Mouse (Mus musculus): ENCODE measurements at regions not wholly inside any gene's neighbourhood (a gene's known extent, or its start where the extent isn't known, plus 50 kb on each side); places are given as distances from the start of the nearest gene placed in this dataset.
A peak's percentile ranks its signal among the peaks of the same experiment; 100 is the strongest.

DNA sequence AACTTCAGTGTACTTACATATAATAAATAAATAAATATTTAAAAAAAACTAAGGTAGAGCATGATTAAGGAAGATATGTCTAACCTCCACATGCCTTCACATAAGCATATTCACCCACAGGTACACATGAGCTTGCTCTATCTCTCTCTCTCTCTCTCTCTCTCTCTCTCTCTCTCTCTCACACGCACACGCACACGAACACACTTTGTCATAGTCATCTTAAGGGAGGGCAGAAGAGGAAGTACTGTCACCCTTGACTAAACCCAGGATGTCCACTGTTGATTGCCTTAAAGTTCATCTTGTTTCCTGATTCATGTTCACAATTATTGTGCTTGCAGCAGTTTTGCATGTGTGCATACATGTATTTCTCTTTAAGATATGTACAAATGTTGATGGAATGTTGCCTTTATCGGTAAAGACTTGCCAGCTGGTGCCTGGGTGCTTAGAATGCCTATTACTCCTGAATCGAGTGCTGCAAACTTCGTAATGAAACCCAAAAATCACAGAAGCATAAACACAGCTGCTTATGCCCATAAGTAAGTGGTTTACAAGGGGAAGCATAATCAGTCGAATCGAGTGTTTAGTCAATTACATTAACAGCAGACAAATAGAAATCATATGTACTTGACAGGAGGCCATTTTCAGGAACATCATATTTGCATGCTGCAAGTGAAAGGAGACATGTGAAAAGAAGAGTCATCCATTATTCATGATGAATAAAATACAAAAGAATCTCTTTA lies 84.3 kb downstream of the Tmem168 start:
- peak in 1 of 2 experiments; percentile 2 for DNase-seq (ENCODE audit: low spot score in 2 of 2)

DNA sequence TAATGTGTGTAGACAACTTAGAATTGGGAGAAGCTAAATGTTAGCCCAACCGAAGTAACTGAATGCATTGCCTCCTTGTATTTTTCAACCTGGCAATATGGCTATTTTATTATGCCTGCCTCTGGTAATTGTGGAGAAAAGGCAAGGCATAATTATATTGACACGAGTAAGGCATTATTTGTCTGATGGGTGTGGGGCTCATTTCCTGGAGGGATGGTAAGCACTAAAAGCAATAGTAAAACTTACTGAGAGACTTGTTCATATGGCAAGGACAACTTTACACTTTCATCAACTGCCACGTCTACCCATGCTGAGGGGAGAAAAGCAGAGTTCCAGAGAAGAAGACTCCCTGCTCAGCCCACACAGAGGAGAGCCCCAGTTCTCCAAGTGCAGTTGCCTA lies 93.8 kb downstream of the Tmem168 start:
- no peak for DNase-seq (ENCODE audit: low spot score in 2 of 2)

DNA sequence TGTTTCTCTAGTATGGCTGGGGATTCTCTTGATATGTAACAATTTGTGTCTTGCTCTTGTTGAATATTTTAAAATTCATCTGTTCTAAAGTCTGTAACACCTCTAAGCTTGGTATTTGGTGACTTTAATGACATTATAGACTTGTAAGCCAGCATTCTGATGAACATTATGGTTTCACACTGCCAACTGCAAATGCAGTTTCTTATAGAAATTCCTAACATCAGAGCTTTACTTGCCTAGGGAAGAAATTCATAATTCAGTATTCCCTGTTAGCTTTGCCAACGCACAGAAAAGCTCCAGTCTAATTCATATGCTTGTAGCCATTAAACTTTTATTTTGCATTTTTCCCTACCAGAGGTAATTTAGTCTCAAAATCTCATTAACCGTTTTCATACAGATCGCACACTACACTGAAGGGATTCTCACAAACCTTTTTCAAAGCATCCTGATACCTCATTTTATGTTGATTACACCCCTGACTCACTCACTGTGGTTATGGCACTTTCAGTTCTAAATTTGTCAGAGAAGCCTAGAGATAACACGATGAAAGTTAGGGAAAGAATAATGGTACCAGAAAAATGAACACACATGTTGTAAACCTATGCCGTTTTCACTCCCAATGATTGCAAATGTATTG lies 131.3 kb downstream of the Tmem168 start:
- DNase-seq (ENCODE audit: low spot score in 2 of 2), result no peak

DNA sequence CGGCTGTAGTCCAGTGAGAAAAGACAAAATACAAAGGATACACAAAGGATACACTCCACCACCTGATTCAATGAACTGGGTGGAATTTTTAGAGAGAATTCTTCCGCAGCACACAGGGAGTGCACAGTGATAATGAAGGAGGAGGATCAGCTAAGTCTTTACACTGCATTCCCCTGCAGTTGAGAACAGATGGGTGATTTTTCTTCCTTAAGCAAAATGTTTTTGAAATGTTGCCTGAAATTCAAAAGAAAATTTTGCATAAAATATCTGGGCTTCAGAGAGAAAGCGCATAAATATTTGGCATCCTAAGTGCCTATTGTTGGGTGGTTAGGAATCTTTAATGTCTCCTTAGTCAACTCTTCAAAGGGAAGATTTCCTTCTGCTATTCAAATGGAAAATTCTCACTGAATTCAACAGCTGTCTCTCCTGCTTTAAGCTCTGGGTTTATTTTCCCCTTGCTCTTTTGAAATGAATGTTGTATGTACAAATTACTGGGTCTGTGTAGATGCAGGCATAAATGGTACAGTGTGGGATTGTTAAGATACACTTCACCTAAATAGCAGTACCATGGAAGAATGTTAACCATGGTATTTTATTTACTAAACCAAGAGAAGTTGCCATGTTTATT lies 158.6 kb downstream of the Tmem168 start:
- DNase-seq (ENCODE audit: low spot score in 2 of 2), result no peak

DNA sequence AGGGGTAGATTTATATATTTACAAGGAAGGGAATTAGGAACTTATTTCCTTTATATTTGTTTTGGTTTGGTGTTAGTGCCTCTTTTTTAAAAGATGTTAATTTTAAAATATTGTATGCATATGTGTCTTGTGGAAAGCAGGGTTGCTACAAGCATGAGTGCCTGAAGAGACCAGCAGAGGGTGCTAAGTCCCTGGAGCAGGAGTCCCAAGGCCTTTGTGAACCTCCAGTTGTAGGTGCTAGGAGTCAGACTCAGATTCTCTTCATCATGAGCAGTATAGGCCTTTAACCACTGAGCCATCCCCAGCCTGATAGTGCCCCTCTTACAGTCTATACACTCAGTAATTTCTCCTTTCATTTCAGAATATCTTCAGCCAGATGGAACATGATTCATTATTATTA lies 189.0 kb upstream of the Vwde start:
- DNase-seq (ENCODE audit: low spot score in 2 of 2), result no peak

DNA sequence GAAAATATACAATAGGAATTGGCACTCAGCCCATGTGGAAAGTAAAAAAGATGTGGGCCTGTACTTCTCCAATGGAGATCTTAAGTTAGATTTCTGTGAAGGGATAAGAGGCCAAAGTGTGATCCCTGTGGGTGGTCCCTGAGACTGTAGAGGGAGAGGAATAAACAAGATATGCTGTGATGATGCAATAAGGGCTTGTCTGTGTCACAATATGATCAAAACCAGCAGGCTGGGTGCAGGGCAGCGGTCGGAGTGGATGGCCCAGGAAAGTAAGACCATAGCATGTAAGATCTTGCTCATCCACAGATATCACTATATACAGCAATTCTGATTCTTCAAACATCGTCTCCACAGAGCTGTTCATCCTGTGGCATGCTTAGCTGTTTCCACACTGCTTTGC lies 188.3 kb upstream of the Vwde start:
- no peak for DNase-seq (ENCODE audit: low spot score in 2 of 2)

DNA sequence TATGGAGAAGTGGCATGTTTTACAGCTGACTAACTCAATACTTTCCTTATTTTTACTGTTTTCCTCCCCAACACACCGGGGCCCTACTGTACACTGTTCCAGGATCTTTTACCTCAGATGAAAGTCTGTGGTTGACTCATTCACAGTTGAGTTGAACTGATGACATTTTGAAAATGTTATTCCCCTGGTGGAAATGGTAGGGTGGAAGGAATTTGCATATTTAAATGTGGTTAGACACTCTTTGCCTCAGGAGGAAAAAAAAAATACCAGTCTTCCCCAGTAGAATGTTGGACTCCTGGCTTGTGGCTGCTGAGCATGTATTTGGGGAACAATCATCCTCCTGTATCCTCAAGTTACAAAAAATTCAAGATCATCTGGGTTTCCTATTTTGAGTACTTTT lies 159.7 kb upstream of the Vwde start:
- DNase-seq (ENCODE audit: low spot score in 2 of 2), result no peak

DNA sequence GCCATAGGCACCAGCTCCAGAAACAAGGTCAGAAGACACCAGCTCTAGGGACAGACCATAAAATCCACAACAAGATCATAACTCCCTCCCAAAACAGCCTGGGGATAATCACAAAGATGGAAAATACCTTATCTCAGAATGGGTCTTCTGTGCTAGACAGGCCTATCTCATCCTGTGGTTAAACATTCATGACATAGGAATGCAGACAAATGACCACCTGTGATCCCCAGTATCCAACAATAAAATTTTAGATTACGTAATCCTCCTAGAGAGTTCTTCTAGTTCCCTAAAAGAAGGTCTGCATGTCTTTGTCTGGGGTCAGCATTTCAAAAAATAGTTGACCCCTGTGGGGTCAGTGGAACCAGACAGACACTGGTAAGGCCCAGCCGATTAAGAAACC lies 158.4 kb upstream of the Vwde start:
- no peak for DNase-seq (ENCODE audit: low spot score in 2 of 2)

DNA sequence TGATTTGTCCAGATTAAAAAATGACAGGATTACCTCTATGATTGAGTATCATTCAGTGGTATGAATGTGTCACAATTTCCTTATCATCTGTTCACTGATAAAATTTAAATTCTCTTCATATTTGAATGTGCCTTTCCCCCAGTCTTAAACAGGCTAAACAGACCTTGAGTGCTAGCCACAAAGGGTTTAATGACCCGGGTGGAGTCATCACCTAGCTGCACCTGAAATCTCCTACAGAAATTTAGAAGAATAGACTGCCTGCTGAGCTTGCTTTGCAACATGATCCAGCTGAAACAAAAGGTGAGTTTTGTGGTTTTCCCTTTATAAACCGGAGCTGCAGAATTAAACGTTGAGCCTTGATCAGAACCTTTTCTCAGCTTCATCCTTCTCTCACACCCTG lies 156.1 kb upstream of the Vwde start:
- DNase-seq (ENCODE audit: low spot score in 2 of 2), result no peak

DNA sequence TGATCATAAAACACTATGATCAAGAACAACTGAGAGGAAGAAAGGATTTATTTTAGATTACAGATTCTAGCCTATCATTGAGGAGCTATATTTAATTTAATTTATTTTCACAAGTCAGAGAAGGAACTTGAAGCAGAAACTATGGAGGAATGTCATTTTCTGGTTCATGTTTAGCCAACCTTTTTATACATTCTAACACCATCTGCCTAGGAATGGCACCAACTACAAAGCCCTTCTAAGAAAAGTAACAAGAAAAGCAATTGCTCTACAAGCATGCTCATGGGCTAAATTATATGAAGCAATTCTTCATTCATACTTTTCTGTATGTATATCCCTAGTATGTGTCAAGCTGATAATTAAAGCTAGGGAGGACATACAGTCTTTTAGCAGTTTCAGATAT lies 155.0 kb upstream of the Vwde start:
- DNase-seq (ENCODE audit: low spot score in 2 of 2), result no peak

DNA sequence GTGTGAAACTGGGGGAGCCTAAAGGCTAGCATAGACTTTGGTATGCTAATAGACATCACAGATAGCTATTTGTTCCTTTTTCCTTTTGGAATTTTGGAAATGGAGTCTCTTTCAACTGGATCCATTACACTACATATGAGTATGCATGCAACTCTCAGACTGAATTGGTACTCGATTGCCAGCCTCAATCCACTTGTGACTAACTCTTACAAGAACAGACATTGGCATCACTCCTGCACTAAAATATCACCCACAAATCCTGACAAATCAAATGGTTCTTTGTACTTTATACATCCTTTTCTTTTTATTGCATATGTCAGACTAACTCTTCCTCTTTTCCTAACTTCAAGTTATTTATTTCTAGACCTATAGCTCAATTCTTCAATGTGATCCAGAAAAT lies 149.1 kb upstream of the Vwde start:
- no peak for DNase-seq (ENCODE audit: low spot score in 2 of 2)

DNA sequence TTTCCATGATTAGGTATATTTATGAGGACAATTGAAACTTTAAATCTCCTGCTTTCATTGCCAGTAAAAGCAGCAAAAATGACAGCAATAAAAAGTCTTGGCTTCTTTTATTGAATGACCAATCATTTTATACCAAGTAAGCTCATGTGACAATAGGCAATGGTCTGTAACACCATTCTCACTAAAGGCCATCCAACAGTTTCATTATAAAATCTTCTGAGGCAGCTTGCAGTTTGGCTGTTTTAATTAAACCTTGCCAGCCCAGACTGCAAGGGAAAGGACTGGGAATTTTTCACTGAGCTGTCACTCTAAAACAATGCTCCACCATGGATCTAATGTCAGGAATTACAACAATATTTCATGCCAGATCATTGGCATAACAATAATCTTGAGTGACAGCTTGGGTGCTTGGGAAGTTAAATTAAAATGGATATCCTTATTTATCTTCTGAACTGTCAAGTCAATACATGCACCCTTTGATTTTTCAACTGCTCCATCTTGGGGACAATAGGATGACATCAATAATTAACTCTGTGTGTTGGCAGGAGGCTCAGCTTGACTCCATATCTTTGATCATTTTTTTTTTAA lies 145.0 kb upstream of the Vwde start:
- no peak for DNase-seq (ENCODE audit: low spot score in 2 of 2)

Measured in natural killer cell, adult 2 months (primary cell).